Mouse (Mus musculus) stomach, postnatal 0 days (tissue): ENCODE results near the gene Arpc4. TPM values are rescaled to one million over a fixed set of nuclear protein-coding genes. Genes with fewer than 3 reads are reported as not detected.
A peak's percentile ranks its signal among the peaks of the same experiment; 100 is the strongest.

Source experiments
- ATAC-seq: fragments of 200-750 bp; cut with Nextera tagmentation; 2 replicates; pipeline ENCODE4 v1.8.0; 2017; ENCODE audit not compliant: low FRiP score, low TSS enrichment
- DNase-seq: peaks from one replicate; pipeline ENCODE4 v3.0.0-alpha.2; 2016; ENCODE audit warnings: low spot score
- H3K27ac ChIP-seq: fragments of 300-500 bp; sonication (generic); replicated peaks from 2 replicates; pipeline ENCODE4 v1.5.1; 2014; ENCODE audit warnings: mild to moderate bottlenecking, control low read depth
- H3K27me3 ChIP-seq: fragments of 300-500 bp; sonication (generic); 2 replicates; pipeline ENCODE4 v1.6.1; 2014; ENCODE audit warnings: low read length; ENCODE audit not compliant: control insufficient read depth, insufficient read depth
- H3K36me3 ChIP-seq: fragments of 300-500 bp; sonication (generic); 2 replicates; pipeline ENCODE4 v1.6.1; 2014; ENCODE audit warnings: low read length, mixed read lengths; ENCODE audit not compliant: control insufficient read depth, insufficient read depth
- H3K4me1 ChIP-seq: fragments of 300-500 bp; sonication (generic); replicated peaks from 2 replicates; pipeline ENCODE4 v1.6.1; 2014; ENCODE audit warnings: antibody characterized with exemption; ENCODE audit not compliant: control insufficient read depth, insufficient read depth
- H3K4me2 ChIP-seq: fragments of 300-500 bp; sonication (generic); replicated peaks from 2 replicates; pipeline ENCODE4 v1.6.1; 2014; ENCODE audit warnings: low read depth, mild to moderate bottlenecking, control low read depth, moderate library complexity
- H3K4me3 ChIP-seq: fragments of 300-500 bp; sonication (generic); 2 replicates; pipeline ENCODE4 v1.5.1; 2014; ENCODE audit warnings: low read depth, low read length, control low read depth
- H3K9ac ChIP-seq: fragments of 300-500 bp; sonication (generic); 2 replicates; pipeline ENCODE4 v1.6.1; 2014; ENCODE audit warnings: mild to moderate bottlenecking, low read length, control low read depth, mixed read lengths
- H3K9me3 ChIP-seq: fragments of 300-500 bp; sonication (generic); 2 replicates; pipeline ENCODE4 v1.6.1; 2016; ENCODE audit warnings: low read length; ENCODE audit not compliant: control insufficient read depth
- CTCF ChIP-seq: IDR thresholded peaks from 2 replicates; pipeline ENCODE4 v1.5.1; 2016; ENCODE audit warnings: antibody characterized with exemption, low read depth, mild to moderate bottlenecking, moderate library complexity
- EP300 ChIP-seq: optimal IDR thresholded peaks from 2 replicates; pipeline ENCODE3; 2016; ENCODE audit warnings: antibody characterized with exemption
- WGBS: fragments of 180-500 bp; shearing (Covaris S2); extraction: QIAGEN DNeasy Blood & Tissue Kit; methylation state at CpG from one replicate; pipeline ENCODE4 v1.1.7; 2014; 5-methylcytosine and 5-hydroxymethylcytosine counted together
- polyA plus RNA-seq: library from polyadenylated mRNA; unstranded; fragments of >200 nt; fragmentation: Nextera tagmentation; extraction: Ambion mirVana; gene quantifications from 2 replicates; pipeline ENCODE4 v1.2.1, GENCODE M21; 2015

Gene Arpc4
- polyA plus RNA-seq, 1 experiment from 2014 or later, result 314 TPM

DNA sequence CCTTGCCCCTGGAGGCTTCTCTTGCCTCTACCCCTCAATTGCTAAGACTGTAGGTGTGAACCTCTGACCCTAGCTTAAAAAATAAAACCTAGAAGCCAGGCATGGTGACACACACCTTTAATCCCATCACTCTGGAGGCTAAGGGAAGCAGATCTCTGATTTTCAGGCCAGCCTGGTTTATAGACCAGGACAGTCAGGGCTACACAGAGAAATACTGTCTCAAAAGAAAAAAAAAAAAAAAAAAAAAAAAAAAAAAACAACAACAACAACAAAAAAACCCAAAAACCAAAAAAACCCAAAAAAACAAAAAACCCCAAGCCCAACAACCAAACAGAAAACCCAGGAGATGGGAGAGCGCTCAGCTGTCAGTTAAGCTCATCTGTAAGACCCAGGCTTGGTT lies 10.3 kb upstream of the Arpc4 start:
- DNase-seq, result no peak
- no peak for ATAC-seq
- Histone ChIP-seq H3K36me3 (peaks cover 24% of the 10 kb centered on the region), H3K9me3 (no peaks in the 10 kb centered on the region), H3K27me3 (no peaks in the 10 kb centered on the region), H3K9ac (no peak overlapping the region), H3K4me2 (no peak overlapping the region), H3K4me1 (no peaks in the 10 kb centered on the region), H3K27ac (no peak overlapping the region), H3K4me3 (no peak overlapping the region)
- 100% methylated on average over 1 of the region's 1 CpGs for WGBS
- no peak for TF ChIP-seq EP300
- TF ChIP-seq CTCF, result no peak

DNA sequence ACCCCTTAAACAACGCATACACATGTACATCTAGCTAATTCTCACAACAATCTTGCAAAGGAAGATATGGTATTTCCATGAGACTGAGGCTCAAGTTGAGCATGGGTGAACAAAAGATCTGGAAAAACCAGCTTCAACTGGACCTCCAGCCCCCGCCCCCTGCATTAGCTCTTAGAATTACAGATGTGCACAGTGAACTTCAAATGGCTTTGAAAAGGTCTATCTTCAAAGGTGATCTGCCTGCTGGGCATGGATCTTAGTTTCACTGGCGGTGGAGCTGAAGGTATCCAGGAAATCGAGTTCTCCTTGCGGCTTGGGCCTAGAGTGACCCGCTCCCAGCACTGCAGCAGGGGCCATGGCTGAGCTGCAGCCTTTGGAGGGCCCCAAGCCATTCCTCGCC lies 9.8 kb upstream of the Arpc4 start:
- no peak overlapping the region for H3K4me2 ChIP-seq
- ATAC-seq, result no peak
- no peaks in the 10 kb centered on the region for H3K9me3 ChIP-seq
- H3K27me3 ChIP-seq, result no peaks in the 10 kb centered on the region
- no peak for DNase-seq
- H3K27ac ChIP-seq, result no peak overlapping the region
- TF ChIP-seq EP300, result no peak
- TF ChIP-seq CTCF, result no peak
- no peaks in the 10 kb centered on the region for H3K4me1 ChIP-seq
- 80% methylated on average over 7 of the region's 7 CpGs for WGBS
- no peak overlapping the region for H3K4me3 ChIP-seq
- no peak overlapping the region for H3K9ac ChIP-seq
- peaks cover 24% of the 10 kb centered on the region for H3K36me3 ChIP-seq

DNA sequence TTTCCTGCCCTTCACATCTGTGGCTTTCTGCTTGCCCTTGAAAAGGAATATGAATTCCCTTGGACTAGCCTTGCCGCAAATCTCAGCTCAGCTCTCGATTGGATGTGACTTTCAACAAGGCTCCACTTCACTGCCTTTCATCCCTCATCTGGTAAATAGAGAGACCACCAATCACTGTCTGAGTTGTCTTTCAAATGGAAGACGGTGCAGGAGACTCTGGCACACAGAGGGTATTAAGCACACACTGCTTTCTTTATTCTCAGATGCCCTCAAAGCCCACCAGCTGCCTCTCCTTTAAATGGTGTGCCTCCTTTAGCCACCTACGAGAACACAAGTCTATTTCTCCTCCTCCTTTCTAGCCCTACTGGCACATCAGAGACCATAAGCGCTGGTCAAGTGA lies 9.3 kb upstream of the Arpc4 start:
- WGBS, result 74% methylated on average over 5 of the region's 5 CpGs
- Histone ChIP-seq H3K9ac (no peak overlapping the region), H3K4me3 (no peak overlapping the region), H3K27me3 (no peaks in the 10 kb centered on the region), H3K36me3 (peaks cover 28% of the 10 kb centered on the region), H3K4me2 (no peak overlapping the region), H3K4me1 (no peaks in the 10 kb centered on the region), H3K27ac (no peak overlapping the region), H3K9me3 (no peaks in the 10 kb centered on the region)
- ATAC-seq (no peak), DNase-seq (no peak)
- TF ChIP-seq EP300 (no peak), CTCF (no peak)

DNA sequence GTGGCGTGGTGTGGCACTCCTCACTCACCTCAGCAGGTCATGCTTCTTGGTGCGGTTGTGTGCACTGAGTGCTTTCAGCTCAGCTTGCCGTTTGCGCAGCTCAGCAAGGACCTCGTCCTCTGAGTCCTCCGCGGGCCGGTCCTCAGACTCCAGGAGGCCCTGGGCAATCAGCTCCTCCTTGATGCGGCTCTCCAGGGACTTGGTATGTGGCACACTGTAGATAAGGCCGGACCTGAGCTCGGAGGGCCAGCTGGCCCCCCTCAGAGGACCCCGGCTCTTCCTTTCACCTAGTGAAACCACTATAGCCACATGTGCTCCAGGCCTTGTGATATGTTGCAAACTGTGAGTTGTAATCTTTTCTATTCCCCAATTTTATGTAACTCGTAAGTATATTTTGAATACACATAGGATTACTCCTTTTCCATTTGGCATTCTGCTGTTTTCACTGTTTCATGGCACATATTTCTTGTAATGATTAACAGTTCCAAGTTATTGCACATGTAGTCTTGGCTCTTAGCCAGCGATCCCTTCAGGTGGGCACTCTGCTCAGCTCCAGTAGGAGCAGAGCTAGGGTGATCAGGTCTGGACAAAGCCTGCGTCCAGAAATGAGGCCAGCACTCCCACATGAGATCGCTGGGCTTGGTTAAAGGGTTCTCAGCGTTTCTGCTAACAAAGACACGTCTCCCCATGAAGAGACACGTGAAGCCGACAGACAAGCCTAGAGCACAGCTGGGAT lies 7.6 kb upstream of the Arpc4 start:
- Histone ChIP-seq H3K9ac (no peak overlapping the region), H3K9me3 (no peaks in the 10 kb centered on the region), H3K4me1 (no peaks in the 10 kb centered on the region), H3K4me3 (no peak overlapping the region), H3K4me2 (no peak overlapping the region), H3K27ac (no peak overlapping the region), H3K36me3 (peaks cover 36% of the 10 kb centered on the region), H3K27me3 (no peaks in the 10 kb centered on the region)
- 93% methylated on average over 20 of the region's 20 CpGs for WGBS
- DNase-seq, result no peak
- TF ChIP-seq EP300 (no peak), CTCF (no peak)
- no peak for ATAC-seq

DNA sequence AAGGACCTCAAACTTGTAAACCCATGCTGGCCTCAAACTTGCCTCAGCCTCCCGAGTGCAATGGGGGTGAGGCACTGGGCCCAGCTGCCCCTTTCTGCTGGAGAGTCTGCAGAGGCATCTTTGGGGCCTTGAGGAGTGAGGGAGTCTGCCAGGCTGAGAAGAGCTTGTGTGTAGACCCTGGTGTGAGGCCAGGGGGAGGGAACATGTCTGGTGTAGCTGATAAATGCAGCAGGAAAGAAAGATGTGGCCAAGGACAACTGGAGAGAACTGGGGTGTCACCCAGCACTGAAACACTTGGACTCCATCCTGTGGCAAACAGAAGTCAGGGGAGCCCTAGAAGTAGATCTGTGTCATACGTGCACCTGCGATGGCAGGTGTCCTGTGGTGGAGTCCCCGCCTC lies 4.4 kb upstream of the Arpc4 start:
- H3K27me3 ChIP-seq, result no peaks in the 10 kb centered on the region
- H3K4me1 ChIP-seq, result no peaks in the 10 kb centered on the region
- no peaks in the 10 kb centered on the region for H3K9me3 ChIP-seq
- no peak overlapping the region for H3K4me2 ChIP-seq
- no peak for DNase-seq
- H3K27ac ChIP-seq, result no peak overlapping the region
- 86% methylated on average over 4 of the region's 4 CpGs for WGBS
- peaks cover 34% of the 10 kb centered on the region for H3K36me3 ChIP-seq
- H3K4me3 ChIP-seq, result no peak overlapping the region
- H3K9ac ChIP-seq, result no peak overlapping the region
- TF ChIP-seq EP300 (no peak), CTCF (no peak)
- ATAC-seq, result no peak

DNA sequence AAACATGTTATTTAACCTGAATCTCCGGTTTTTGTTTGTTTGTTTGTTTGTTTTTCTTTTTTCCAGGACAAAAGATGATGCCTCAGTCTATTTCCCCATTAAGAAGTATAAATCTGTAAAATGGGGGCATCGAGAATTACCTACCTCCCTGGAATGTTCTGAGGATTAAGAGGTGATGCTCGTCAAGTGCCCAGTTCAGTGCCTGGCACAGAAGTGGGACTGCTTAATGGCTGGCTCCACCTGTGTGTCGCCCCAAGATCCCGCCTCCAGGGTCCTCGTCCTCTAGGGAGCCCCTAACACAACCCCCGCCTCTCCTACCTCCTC lies 781 bp upstream of the Arpc4 start:
- Histone ChIP-seq H3K4me3 (peak overlapping the region; percentile 98), H3K4me1 (peaks cover 2% of the 10 kb centered on the region; the same call in 1 of the 2 replicates), H3K4me2 (peak overlapping the region; percentile 82), H3K27ac (peak overlapping the region; percentile 96), H3K36me3 (peaks cover 25% of the 10 kb centered on the region), H3K27me3 (no peaks in the 10 kb centered on the region), H3K9me3 (no peaks in the 10 kb centered on the region), H3K9ac (peak overlapping the region; percentile 98)
- WGBS, result 3% methylated on average over 7 of the region's 7 CpGs
- no peak for ATAC-seq
- TF ChIP-seq EP300, result no peak
- TF ChIP-seq CTCF, result no peak; the same call in 1 of the 2 replicates
- no peak for DNase-seq
